Mouse (Mus musculus): ENCODE results near the gene Ifih1. TPM values are rescaled to one million over a fixed set of nuclear protein-coding genes. Genes with fewer than 3 reads are reported as not detected.

Ifih1 gene
- total RNA-seq, 2 experiments from 2014 or later = 3.2 to 4.3 TPM

- DNase-seq = no peak
Observed at GRCm38 (mm10) chr2:62548104-62548503, 98.0 kb downstream of the Ifih1 start.

Other genes with a start within 250 kb of the Ifih1 start
- 10 to 100 TPM in 1 of 2 experiments, 1 to 10 TPM in 1; 8.2 to 10.6 TPM for gene Dpp4, start 234.0 kb downstream of the Ifih1 start, total RNA-seq (2021)
- not detected for gene Gcg, start 162.6 kb downstream of the Ifih1 start, total RNA-seq (2021)
- gene Fap, start 72.2 kb downstream of the Ifih1 start, total RNA-seq (2021) = 1 to 10 TPM; 8.1 to 8.2 TPM
- 10 to 100 TPM; 36.4 to 38.0 TPM for gene Gca, start 18.0 kb upstream of the Ifih1 start, total RNA-seq (2021)